In genomic region chr10:84109680-84110371, GRCm38 (mm10) we compare ENCODE assay signal across 24 mouse cellular contexts.
DNase-seq lines count a peak whose midpoint lies in the region; ATAC-seq lines count a peak whose summit lies in the region.
"Had no signal": no experiment of that assay in that cellular context is flagged by ENCODE, and none has a peak within 500 bp of the region (broad histone marks: within the 10 kb centered on the region; RNA-seq: fewer than 3 reads in every experiment).

No protein-coding gene starts in this region.

- H3K27ac ChIP-seq in embryonic facial prominence, embryonic 15.5 days (replicated peaks), result peak overlapping the region; percentile 11; the same call in 1 of the 2 replicates
- H3K27ac ChIP-seq in embryonic facial prominence, embryonic 10.5 days (replicated peaks), result no peak overlapping the region
- no peak overlapping the region for H3K27ac ChIP-seq in forebrain, embryonic 15.5 days (replicated peaks)
- H3K27ac ChIP-seq in hindbrain, embryonic 14.5 days, result no peak overlapping the region
- H3K27ac ChIP-seq: heart, embryonic 10.5 days; hindbrain, postnatal 0 days; liver, embryonic 12.5 days; macrophage; midbrain, embryonic 12.5 days; neural tube, embryonic 12.5 days had no signal

- H3K4me1 ChIP-seq in embryonic facial prominence, embryonic 15.5 days, result no peaks in the 10 kb centered on the region
- peaks cover 23% of the 10 kb centered on the region for H3K4me1 ChIP-seq in embryonic facial prominence, embryonic 10.5 days
- peaks cover 3% of the 10 kb centered on the region; the same call in 1 of the 2 replicates for H3K4me1 ChIP-seq in forebrain, embryonic 15.5 days
- no peaks in the 10 kb centered on the region for H3K4me1 ChIP-seq in hindbrain, embryonic 14.5 days (replicated peaks; ENCODE audit: control insufficient read depth, insufficient read depth, low read length)
- H3K4me1 ChIP-seq: liver, embryonic 12.5 days had no signal

- H3K27me3 ChIP-seq in embryonic facial prominence, embryonic 15.5 days, result no peaks in the 10 kb centered on the region
- H3K27me3 ChIP-seq in embryonic facial prominence, embryonic 10.5 days (replicated peaks; ENCODE audit: low read depth, poor library complexity, severe bottlenecking), result no peaks in the 10 kb centered on the region; the same call in 1 of the 2 replicates
- H3K27me3 ChIP-seq in forebrain, embryonic 15.5 days, result no peaks in the 10 kb centered on the region
- no peaks in the 10 kb centered on the region for H3K27me3 ChIP-seq in hindbrain, embryonic 14.5 days (ENCODE audit: control insufficient read depth, insufficient read depth, low read length)
- H3K27me3 ChIP-seq: liver, embryonic 12.5 days; midbrain, embryonic 12.5 days; neural tube, embryonic 12.5 days had no signal

- H3K4me3 ChIP-seq in embryonic facial prominence, embryonic 15.5 days (replicated peaks), result no peak overlapping the region
- no peak overlapping the region for H3K4me3 ChIP-seq in embryonic facial prominence, embryonic 10.5 days
- H3K4me3 ChIP-seq in forebrain, embryonic 15.5 days, result no peak overlapping the region
- no peak overlapping the region for H3K4me3 ChIP-seq in hindbrain, embryonic 14.5 days (replicated peaks; ENCODE audit: low read length)
- H3K4me3 ChIP-seq: erythroblast, embryonic 14.5 days; heart, embryonic 10.5 days; liver, embryonic 12.5 days; midbrain, embryonic 12.5 days; neural tube, embryonic 12.5 days had no signal

- DNase-seq in embryonic facial prominence, embryonic 10.5 days (ENCODE audit: low spot score), result no peak
- DNase-seq in lung, postnatal 36 days, result peak; percentile 11
- DNase-seq in lung, postnatal 4 days, result no peak
- peak; percentile 14 for DNase-seq in yolk sac, embryonic 10.5 days (ENCODE audit: low spot score)
- no peak for DNase-seq in hindbrain, embryonic 14.5 days (ENCODE audit: low spot score)
- DNase-seq: adrenal gland, postnatal 25 days; cerebellum, adult 2 months; cerebellum, postnatal 36 days; gastrocnemius, postnatal 36 days; heart, postnatal 10 days; kidney, adult 2 months; kidney, postnatal 10 days; lung, embryonic 14.5 days had no signal

- H3K4me2 ChIP-seq in embryonic facial prominence, embryonic 15.5 days (replicated peaks), result no peak overlapping the region
- H3K4me2 ChIP-seq in forebrain, embryonic 15.5 days (replicated peaks), result no peak overlapping the region
- H3K4me2 ChIP-seq in hindbrain, embryonic 14.5 days (replicated peaks), result no peak overlapping the region
- H3K4me2 ChIP-seq: liver, embryonic 12.5 days; lung, embryonic 14.5 days; midbrain, embryonic 12.5 days; neural tube, embryonic 12.5 days had no signal

- H3K36me3 ChIP-seq in embryonic facial prominence, embryonic 15.5 days, result no peaks in the 10 kb centered on the region
- no peaks in the 10 kb centered on the region for H3K36me3 ChIP-seq in embryonic facial prominence, embryonic 10.5 days (replicated peaks)
- no peaks in the 10 kb centered on the region for H3K36me3 ChIP-seq in forebrain, embryonic 15.5 days
- H3K36me3 ChIP-seq in hindbrain, embryonic 14.5 days (replicated peaks; ENCODE audit: control insufficient read depth, insufficient read depth), result no peaks in the 10 kb centered on the region
- H3K36me3 ChIP-seq: heart, embryonic 10.5 days; liver, embryonic 12.5 days; midbrain, embryonic 12.5 days; neural tube, embryonic 12.5 days had no signal

- no peak overlapping the region for H3K9ac ChIP-seq in embryonic facial prominence, embryonic 15.5 days
- no peak overlapping the region for H3K9ac ChIP-seq in forebrain, embryonic 15.5 days (replicated peaks)
- no peak overlapping the region for H3K9ac ChIP-seq in hindbrain, embryonic 14.5 days
- H3K9ac ChIP-seq: liver, embryonic 12.5 days; lung, embryonic 14.5 days; midbrain, embryonic 12.5 days; neural tube, embryonic 12.5 days had no signal

- WGBS in embryonic facial prominence, embryonic 15.5 days, result 64% methylated on average over 7 of the region's 7 CpGs
- 51% methylated on average over 7 of the region's 7 CpGs for WGBS in embryonic facial prominence, embryonic 10.5 days
- WGBS in forebrain, embryonic 15.5 days, result 42% methylated on average over 7 of the region's 7 CpGs
- WGBS in hindbrain, embryonic 14.5 days, result 62% methylated on average over 7 of the region's 7 CpGs

- no peak for ATAC-seq in embryonic facial prominence, embryonic 15.5 days (ENCODE audit: insufficient number of reproducible peaks, low FRiP score, low TSS enrichment, low read depth)
- ATAC-seq in granulocyte monocyte progenitor cell, adult 5-6 weeks (replicated peaks; ENCODE audit: poor library complexity, severe bottlenecking), result peak; percentile 84
- ATAC-seq in forebrain, embryonic 15.5 days (replicated peaks), result no peak
- ATAC-seq in hindbrain, embryonic 14.5 days (ENCODE audit: low FRiP score), result no peak
- ATAC-seq: forebrain, embryonic 14.5 days; hindbrain, postnatal 0 days; liver, embryonic 12.5 days had no signal

- no peaks in the 10 kb centered on the region for H3K9me3 ChIP-seq in embryonic facial prominence, embryonic 15.5 days (replicated peaks)
- H3K9me3 ChIP-seq in embryonic facial prominence, embryonic 10.5 days, result no peaks in the 10 kb centered on the region
- H3K9me3 ChIP-seq in forebrain, embryonic 15.5 days, result no peaks in the 10 kb centered on the region
- no peaks in the 10 kb centered on the region for H3K9me3 ChIP-seq in hindbrain, embryonic 14.5 days (ENCODE audit: control insufficient read depth, low read length)
- H3K9me3 ChIP-seq: heart, embryonic 10.5 days; liver, embryonic 12.5 days; midbrain, embryonic 12.5 days; neural tube, embryonic 12.5 days had no signal

Comparison
In these comparisons a context has a peak if more than half of its experiments do, and no peak if none do; other contexts are left out.
1. DNase-seq: peak in lung, postnatal 36 days (single experiment) and yolk sac, embryonic 10.5 days (single experiment); none in embryonic facial prominence, embryonic 10.5 days (single experiment), lung, postnatal 4 days (0 of 2) and hindbrain, embryonic 14.5 days (single experiment).